Mouse (Mus musculus) testis, adult 2 months (tissue): ENCODE results near the gene Lgr4.

ENCODE experiments used
- CTCF ChIP-seq: fragments of 200-500 bp; IDR thresholded peaks from 2 replicates; pipeline ENCODE4 v1.5.1; 2012; ENCODE audit warnings: low read depth, mild to moderate bottlenecking, inconsistent platforms, low read length, moderate library complexity; ENCODE audit not compliant: control insufficient read depth, insufficient read depth, insufficient replicate concordance
- POLR2A ChIP-seq: fragments of 200-500 bp; IDR thresholded peaks from 2 replicates; pipeline ENCODE4 v1.6.1; 2012; ENCODE audit warnings: low read depth, mild to moderate bottlenecking, inconsistent platforms, low read length, moderate library complexity; ENCODE audit not compliant: control insufficient read depth

DNA sequence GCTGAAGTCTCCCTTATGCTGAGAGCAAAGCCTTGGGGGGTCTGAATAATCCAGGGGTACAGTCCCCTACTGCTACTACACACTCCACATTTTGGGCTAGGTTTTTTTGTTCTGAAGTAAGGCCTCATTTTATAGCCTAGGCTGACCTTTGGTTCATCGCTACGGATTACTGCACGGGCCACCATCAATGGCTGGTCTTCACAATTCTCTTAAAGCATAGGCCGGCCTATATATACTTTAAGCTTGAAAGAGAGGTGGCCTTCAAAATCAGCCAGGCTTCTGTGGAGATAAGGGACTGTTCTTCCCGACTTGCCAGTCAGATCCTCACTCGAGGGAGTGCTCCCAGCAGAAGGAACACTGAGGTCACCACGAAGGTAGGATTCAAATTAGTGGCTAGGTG, 14.6 kb upstream of the Lgr4 start:
- TF ChIP-seq CTCF (no peak), POLR2A (no peak)
